Mouse (Mus musculus): ENCODE results near the gene Chpf.

Gene Chpf

DNA sequence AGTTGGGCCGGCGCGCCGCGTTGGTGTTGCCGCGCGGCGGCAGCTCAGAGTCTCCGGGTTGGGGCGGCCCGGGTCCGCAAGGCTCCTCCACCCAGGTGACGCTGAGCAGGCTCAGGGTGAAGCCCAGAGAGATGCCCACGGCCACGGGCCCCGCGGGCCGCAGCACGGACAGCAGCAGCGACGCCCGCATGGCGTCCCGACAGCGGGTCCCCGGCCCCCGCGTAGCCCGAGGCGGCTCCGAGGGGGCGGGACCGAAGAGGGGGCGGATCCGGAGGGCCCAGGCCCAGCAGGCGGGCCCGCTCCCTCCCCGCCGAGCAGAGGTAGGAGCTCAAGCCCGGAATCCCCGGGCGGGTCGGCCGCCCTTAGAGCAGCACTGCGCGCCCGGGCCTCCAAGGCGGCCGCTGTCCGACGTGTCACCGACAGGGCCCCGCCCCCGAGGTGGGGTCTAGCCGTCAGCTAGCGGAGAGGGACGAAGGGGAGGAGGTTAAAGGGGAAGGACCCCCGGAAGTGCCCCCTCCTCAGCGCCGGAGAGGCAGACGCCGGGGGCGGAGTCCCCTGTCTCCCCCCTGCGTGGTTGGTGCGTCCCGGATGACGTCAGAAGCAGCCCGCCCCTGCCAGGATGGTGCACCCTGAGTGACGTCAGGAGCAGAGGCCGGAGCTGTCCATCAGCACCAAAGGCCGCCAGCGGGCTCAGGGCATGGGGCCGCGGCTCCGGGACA, at the start of gene Chpf, which contains the start of gene Tmem198:
TSS of gene Chpf (minus strand) at position 392 of the 719 bp plus-strand sequence.
TSS of gene Tmem198 (plus strand) at position 617 of the 719 bp plus-strand sequence.
- DNase-seq: peak; percentile 95

- no peak for DNase-seq
Measured at GRCm38 (mm10) chr1:75524679-75525078, 45.6 kb upstream of the Chpf start.

DNA sequence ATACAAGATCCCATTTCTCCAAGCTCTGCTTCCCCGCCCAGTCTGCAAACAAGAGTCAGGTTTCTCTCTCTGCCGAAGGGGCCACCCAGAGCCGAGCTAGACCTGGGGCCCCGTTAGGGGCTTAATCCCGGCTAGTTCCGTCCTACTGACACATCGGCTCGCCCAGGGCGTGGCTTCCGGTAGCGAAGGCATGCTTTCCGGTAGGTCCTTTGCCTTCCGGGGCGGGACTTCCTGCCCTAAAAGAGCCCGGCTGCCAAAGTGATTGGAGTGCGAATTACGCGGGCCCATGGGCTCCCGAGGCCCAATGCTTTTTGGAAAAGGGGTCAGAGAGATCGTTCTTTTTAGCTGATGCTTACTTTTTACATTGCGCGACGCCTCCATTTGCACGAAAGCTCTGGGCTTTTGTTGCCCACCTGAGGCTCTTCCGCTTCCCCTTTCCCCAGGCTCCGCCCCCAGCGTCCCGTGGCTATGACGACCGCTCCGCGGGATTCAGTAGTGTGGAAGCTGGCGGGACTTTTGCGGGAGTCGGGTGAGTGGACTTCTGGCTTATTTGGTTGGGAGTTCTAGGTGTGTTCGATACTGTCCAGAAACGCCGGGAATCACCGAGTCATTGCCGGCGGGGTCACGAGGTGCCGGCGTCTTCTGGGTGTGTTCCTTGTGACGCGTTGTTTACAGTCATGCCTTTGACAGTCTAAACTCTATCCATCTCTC, 42.4 kb upstream of the Chpf start, which contains the start of gene Stk11ip:
TSS of gene Stk11ip (plus strand) at position 209 of the 711 bp plus-strand sequence.
- DNase-seq: peak; percentile 88

DNA sequence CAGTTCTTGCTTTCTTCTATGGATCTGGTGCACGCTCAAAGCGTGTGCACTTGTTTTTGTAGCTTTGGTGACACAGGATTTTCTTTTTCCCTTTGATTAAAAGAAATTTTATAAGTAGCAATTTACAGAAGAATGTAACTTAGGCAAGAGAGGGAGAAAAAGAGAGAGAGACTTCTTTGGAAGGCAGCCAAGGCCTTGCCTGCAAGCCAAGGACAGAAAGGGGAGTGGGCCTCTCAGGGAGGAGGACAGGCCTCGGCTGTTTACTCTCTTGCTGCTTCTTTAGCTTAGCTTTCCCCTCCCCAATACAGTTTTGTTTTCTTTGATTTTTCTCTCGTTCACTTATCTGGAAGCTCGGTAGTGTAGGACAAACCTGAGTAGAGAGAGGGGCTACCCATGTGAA, 40.5 kb upstream of the Chpf start:
- DNase-seq: no peak

DNA sequence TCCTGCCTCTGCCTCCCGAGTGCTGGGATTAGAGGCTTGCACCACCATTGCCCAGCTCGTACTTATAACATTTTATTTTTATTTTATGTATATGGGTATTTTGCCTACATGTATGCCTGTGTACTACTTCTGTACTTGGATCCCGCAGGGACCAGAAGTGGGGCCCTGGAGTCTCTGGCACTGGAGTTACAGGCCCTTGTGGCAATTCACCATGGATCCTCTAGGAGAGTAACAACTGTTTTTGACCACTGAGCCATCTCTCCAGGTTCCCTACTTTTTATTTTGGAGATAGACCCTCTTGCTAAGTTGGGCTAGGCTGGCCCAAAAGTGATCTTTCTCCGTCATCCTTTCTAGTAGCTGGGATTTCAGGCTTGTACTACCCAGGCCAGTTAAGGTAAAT, 39.3 kb upstream of the Chpf start:
- DNase-seq: no peak

GRCm38 (mm10) chr1:75517984-75518383, 38.9 kb upstream of the Chpf start:
- DNase-seq: no peak

DNA sequence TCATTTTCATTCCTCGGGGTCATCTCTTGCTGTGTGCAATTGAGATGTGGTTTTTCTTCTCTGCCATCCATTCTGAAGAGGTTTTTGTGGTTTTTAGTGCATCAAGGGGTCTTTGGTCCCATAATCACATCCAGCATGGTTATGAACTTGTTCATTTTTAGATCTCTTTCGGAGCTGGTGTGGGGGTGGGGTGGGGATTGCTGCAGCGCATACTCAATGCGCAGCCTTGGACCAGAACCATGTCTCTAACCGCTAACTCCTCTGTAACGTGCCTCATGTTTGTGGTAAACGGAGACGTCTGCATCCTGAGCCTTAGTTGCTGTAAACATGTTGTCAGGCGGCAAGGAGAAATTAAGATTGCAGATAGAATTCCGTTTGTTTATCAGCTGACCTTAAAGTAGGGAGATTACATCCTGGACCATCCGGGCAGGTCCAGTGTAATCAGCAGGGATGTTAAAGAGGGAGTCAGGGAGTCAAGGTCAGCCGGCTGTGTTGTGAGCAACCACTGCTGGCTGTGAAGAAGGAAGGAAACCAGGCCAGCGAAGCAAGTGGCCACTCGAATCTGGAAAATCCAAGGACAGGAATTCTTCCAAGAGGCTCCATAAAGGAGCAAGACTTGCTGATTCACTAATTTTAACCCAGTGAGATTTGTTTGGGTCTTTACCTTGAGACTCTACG, 37.7 kb upstream of the Chpf start:
- DNase-seq: no peak

DNA sequence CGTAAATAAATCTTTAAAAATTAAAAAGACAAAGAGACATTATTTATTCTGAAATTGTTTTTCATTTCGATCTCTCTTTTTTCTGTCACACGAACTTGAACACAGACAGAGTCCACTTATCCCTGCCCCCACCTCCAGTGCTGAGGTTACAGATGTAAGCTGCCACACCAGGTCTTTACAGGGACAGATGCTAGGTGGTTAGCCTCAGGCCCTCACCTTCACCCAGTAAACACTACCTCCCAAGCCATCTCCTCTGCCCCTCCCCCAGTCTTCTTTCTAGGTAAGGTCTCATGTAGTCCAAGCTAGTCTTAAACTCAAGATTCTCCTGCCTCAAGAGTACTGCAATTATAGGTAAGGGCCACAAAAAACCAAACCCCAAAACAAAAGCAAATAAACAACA, 33.4 kb upstream of the Chpf start:
- DNase-seq: no peak

GRCm38 (mm10) chr1:75511437-75512210, 32.5 kb upstream of the Chpf start:
- DNase-seq: no peak

GRCm38 (mm10) chr1:75510154-75510553, 31.0 kb upstream of the Chpf start:
- DNase-seq: no peak

DNA sequence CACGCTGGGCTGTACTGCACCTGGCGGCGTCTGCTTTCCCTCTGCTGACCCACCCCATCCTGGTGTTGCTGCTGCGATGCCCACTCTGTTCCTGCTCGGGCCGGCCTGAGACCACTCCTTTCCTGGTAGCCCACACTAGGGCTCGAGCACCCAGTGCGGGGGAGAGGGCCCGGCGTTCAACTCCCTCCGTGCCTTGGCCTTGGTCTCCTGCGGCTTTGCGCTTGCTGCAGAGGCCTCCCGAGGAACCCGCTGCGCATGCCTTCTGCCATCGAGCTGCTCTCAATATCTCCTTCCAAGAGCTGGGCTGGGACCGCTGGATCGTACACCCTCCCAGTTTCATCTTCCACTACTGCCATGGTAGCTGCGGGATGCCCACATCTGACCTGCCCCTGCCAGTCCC, 30.5 kb upstream of the Chpf start:
- DNase-seq: no peak

DNA sequence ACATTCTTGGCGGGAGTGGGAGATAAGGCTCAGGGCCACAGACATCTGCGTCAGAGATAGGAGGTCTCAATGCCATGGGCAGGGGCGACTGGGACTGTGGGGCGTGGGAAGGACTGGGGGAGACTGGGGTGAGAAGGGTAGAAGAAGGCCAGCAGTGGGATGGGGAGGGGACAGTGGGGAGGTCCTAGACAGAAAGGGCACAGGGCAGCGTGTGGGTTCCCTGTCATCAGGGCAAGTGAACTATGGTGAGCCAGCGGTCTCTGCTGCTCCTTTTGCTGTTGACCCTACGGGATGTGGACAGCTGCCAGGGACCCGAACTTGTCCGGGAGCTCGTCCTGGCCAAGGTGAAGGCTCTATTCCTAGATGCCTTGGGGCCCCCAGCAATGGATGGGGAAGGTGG, 27.9 kb upstream of the Chpf start, which contains the start of gene Inha:
TSS of gene Inha (plus strand) at position 72 of the 400 bp plus-strand sequence.
- no peak for DNase-seq

- DNase-seq: peak; percentile 52
Measured at GRCm38 (mm10) chr1:75505956-75506831, 27.1 kb upstream of the Chpf start, which contains the start of gene Obsl1. Gene Obsl1, minus strand, starts transcription at chr1:75506452.

- peak; percentile 81 for DNase-seq
Measured at GRCm38 (mm10) chr1:75505159-75505955, 26.2 kb upstream of the Chpf start.

DNA sequence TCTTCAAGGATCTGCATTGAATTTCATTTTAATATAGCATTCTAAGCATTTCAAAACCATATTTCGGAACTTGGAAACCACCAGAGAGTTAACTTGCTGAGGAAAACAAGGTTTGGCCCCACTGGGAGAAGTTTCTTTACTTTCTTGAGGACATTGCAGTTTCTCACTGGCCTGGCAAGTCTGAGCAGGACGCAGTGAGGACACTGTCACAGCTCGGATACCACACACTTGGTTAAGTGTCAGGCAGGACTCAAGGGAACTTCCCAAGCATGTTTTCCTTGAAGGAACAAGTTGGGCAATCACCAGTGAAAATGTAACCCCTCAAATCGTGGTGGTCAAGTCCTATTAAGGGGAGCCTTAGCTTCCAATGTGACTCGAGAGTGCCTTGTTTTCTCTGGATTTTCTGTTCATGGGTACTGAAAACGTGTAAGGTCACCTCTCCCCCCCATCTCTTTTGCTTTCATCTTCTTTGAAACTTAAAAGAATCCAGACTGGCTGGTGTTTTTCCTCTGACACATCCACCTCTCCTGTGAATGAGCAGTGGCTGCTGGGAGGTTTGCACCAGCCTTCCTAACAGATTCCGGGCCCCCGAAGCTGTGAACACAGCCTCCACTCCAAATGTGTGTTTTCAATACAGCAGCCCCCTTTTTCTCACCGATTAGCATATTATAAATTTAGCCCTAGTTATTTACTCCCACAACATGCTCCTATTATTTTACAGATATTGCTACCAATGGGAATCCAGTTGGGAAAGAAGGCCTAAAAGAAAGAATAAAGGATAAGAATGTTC, 25.3 kb upstream of the Chpf start:
- DNase-seq: no peak

- DNase-seq: no peak
Measured at GRCm38 (mm10) chr1:75503651-75503980, 24.5 kb upstream of the Chpf start.

- DNase-seq: no peak
Measured at GRCm38 (mm10) chr1:75502945-75503650, 24.0 kb upstream of the Chpf start.

- DNase-seq: no peak
Measured at GRCm38 (mm10) chr1:75501905-75502304, 22.8 kb upstream of the Chpf start.

GRCm38 (mm10) chr1:75499441-75499840, 20.3 kb upstream of the Chpf start:
- DNase-seq: no peak

All from right cerebral cortex, postnatal 14 days (tissue).